Mouse (Mus musculus) cortical plate, adult 2 months (tissue): Measurements from ENCODE around the gene 1190007I07Rik.
A peak's percentile ranks its signal among the peaks of the same experiment; 100 is the strongest.

Experiments
- CTCF ChIP-seq: fragments of 200-500 bp; IDR thresholded peaks from 2 replicates; pipeline ENCODE4 v1.5.1; 2011; ENCODE audit warnings: mild to moderate bottlenecking, control low read depth, low read length; ENCODE audit not compliant: insufficient read depth; ENCODE audit errors: extremely low read depth
- POLR2A ChIP-seq: fragments of 200-500 bp; IDR thresholded peaks from 2 replicates; pipeline ENCODE4 v1.6.1; 2011; ENCODE audit warnings: mild to moderate bottlenecking, low read length, control low read depth; ENCODE audit not compliant: insufficient read depth; ENCODE audit errors: extremely low read depth

DNA sequence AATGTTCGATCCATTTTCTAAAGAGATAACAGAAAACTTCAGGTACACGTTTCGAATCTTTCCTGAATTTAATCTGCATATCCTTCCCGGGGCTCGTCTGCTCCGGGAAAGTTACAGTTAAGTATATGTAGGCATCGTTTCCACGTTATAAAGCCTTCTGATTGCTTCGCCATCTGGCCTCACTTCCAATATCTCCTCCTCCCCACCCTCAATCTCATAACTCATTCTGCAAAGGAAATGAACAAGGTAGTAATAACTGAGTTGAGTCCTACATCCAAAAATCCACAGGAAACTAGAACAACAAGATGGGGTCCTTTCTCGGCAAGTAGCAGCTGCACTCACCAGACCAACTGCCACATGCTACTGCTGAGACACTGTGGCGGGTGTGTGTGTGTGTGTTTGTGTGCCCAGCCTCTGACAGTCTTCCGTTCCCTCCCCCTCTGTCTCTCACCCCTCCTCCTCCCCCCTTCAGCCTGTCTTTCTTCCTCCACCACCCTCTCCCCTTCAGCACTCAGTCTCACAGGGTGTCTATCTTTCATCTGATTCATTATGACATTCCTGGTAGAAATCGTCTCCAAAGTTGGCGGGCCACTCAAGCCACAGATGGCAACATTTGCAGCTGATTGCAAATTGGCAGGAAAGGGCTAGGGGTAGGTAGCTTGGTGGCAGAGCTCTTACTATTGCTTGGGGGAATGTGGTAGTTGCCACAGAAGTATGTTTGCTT is 39.4 kb upstream of the 1190007I07Rik start:
- 0 out of 2 replicates have a peak, but pooled peaks have one; percentile 9 for TF ChIP-seq POLR2A
- TF ChIP-seq CTCF, result no peak
